Mouse (Mus musculus) CD4-positive helper T cell, adult 2 months (primary cell): Measurements from ENCODE around the gene Btbd35f16.
"Not testable (repeated sequence)": the region's sequence is repeated elsewhere in the genome, so short reads cannot be mapped to it uniquely, and the experiment has no call there.

Experiments
- DNase-seq: peaks from one replicate; pipeline ENCODE4 v3.0.0-alpha.2; 2012; ENCODE audit warnings: low read depth, missing footprints, low spot score

The Btbd35f16 gene

DNA sequence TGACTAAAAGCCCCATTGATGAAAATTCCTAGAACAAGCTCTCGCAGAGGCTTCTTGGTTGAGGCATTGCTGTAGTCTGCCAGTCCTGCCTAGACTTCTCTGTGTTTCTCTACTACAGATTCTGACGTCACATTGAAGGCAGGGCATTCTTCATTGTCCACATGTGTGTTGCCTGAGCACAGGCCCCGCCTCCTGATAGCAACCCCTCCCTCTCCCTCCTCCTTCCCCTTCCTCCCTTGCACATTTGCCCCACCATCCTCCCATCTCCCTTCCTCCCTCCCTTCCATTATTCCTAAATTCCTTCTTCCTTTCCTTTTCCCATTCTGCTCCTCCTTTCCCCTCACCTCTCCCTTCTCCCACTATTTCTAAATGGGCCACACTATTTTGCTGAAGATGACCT is at the start of gene Btbd35f16:
Gene Btbd35f16, minus strand, starts transcription at position 101 of the 400 bp plus-strand sequence.
- DNase-seq = not testable (repeated sequence)
